Mouse (Mus musculus): Measurements from ENCODE around the gene Hist1h3g.

Gene Hist1h3g

DNA sequence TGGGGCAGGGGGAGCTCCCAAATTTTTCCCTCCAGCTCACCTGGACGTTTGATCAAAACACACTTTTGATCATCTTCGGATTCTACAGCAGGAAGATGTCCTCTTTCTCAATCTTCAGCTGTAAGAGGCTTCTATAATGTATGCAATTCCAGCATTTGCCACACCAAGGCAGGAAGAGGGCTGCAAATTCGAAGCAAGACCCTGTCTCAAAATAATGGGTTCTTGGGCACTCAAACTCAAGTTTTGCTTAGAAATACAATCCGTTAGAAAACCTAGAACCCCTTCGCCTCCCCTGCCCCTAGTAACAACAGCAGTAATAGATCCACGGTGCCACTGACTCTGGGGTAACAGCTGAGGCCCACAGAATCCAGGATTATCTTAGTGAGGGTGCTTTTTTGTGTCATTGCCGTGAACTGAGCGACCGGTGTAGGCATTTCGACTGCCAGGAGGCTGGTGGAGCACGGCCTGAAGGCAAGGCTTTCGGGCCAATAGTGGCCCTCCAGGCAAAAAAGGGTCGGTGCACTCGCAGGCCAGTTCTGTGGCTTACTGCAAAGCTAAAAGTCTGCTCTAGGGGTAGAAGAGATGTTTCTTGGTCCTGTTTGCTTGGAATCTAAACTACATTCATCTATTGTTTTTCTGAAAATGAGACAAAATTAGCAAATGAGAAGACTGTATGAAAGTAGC is 29.4 kb upstream of the Hist1h3g start:
- TF ChIP-seq GATA4 (IDR thresholded peaks at IDR 0.05; ENCODE audit: insufficient replicate concordance, low read length), result no peak

DNA sequence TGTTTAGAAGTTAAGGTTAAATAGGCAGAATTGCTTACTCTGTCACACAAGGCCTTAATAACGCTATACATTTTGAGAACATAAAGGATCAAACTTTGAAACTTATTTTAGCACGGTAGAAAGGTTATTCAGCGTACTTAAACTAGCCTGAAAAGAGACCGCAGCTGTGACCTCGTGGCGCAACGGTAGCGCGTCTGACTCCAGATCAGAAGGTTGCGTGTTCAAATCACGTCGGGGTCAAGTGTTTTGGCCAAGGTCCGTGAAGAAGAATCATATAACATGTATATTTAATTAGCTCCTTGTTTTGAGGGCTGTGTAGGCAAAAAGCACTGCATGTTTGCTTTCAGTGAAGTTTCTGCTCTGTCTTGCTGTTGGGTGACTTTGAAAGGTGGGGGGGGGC is 28.9 kb upstream of the Hist1h3g start:
- TF ChIP-seq GATA4 (IDR thresholded peaks at IDR 0.05; ENCODE audit: insufficient replicate concordance, low read length), result no peak

DNA sequence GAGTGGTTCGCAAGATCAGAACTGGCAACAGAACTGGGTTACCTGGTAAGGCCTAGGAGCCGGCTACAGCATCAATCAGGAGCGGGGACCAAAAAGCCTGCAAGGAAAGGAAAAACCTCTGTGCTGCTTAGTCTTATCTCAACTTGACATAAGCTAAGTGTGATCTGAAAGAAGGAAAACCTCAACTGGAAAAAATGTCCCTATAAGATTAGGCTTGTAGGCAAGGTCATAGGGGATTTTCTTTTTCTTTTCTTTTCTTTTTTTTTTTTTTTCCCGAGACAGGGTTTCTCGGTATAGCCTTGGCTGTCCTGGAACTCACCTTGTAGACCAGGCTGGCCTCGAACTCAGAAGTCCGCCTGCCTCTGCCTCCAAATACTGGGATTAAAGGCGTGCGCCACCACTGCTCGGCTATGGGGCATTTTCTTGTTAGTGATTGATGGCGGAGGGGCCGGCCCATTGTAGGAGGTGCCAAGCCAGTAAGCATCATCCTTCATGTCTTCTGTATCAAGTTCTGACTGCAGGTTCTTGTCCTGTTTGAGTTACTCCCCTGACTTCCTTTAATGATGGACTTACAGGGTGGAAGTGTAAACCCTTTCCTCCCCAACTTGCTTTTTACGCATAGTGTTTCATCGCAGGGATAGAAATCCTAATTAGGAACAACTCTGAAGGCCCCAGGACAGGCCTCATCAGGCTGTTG is 28.3 kb upstream of the Hist1h3g start:
- TF ChIP-seq GATA4 (IDR thresholded peaks at IDR 0.05; ENCODE audit: insufficient replicate concordance, low read length), result no peak

GRCm38 (mm10) chr13:23510127-23510526 is 25.1 kb upstream of the Hist1h3g start:
- TF ChIP-seq GATA4 (IDR thresholded peaks at IDR 0.05; ENCODE audit: insufficient replicate concordance, low read length), result no peak

DNA sequence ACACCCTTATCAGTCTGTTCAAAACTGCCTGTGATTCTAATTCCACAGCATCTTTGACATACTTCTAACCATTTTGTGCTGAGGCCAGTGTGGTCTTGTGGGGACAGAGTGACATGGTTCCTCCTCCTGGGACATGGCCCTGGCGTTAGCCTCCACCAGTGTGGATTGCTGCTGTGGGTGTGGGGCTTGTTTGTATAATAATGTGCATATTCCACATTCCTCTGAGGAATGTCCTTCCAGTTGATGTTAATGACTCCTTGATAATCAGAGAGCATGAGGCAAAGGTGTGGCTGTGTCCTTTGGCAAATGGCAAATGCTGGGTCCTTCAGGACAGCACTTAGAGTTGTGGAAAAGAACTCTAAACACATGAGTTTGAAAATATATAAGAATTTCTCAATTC is 21.7 kb upstream of the Hist1h3g start:
- no peak for TF ChIP-seq GATA4 (IDR thresholded peaks at IDR 0.05; ENCODE audit: insufficient replicate concordance, low read length)

GRCm38 (mm10) chr13:23515281-23515680 is 19.9 kb upstream of the Hist1h3g start:
- no peak for TF ChIP-seq GATA4 (IDR thresholded peaks at IDR 0.05; ENCODE audit: insufficient replicate concordance, low read length)

DNA sequence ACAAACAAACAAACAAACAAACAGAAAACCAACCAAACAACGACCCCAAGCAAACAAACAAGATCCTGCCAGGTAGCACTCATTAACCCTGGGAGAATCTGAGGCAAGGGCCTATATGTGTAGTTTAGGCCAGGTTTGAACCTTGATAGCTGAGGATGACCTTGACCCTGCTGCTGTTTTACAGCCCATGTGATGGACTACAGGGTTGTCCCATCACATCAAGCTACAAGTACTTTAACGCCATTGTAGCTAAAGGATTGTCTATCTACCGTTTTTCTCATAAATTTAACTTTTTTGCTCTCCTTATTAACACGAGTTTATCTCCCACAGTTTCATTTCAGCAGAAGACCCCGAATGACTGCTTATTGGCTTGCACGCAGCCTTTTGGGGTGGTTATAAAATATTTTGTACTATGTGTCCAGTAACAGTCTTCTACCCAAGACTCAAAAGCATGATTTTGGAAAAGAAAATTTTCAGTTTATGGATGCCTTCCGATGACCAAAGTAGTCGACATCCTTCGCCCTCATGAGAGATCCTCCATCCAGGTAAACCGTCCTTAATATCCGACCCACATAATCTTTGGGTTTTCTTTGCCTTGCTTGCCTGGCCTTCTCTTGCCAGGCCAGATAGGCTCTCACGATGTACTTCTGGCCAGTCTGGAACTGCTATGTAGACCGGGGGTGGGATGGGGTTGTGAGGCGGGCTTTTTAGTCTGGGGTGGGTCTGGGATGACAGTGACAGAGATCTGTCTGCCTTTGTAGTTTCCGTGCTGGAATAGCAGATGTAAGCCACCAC is 19.2 kb upstream of the Hist1h3g start:
- TF ChIP-seq GATA4 (IDR thresholded peaks at IDR 0.05; ENCODE audit: insufficient replicate concordance, low read length), result no peak

DNA sequence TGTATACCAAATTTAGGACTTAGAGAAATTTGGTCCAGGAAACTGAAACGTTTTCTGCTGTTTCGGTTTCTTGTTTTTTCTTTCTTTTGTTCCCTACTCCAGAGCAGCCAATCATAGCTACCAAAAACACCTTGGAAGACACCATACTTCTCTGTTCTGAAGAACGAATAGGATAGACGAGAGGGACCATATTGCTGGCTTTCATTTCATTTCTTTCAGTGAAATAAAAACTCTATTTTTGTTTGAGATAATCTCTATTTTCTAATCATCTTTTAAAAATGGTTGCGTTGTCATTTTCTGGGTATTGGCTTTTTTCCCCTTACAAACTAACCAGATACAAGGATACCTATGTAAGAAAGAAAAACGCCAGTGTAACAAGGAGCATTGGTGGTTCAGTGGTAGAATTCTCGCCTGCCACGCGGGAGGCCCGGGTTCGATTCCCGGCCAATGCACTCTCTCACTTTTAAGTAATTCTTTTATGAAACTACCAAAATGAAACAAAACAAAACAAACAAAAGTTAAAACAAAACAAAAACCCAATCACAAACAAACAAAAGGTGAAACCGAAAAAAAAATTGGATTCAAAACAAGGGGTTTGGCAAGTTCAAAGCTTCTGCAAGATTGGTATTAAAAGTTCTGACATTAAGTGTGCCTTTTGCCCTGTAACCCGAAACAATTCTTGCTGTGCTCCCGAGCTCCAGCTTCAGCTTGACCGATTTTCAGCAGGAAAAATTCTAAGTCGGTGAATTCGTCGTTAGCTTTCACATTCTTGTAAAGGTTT is 18.2 kb upstream of the Hist1h3g start:
- no peak for TF ChIP-seq GATA4 (IDR thresholded peaks at IDR 0.05; ENCODE audit: insufficient replicate concordance, low read length)

DNA sequence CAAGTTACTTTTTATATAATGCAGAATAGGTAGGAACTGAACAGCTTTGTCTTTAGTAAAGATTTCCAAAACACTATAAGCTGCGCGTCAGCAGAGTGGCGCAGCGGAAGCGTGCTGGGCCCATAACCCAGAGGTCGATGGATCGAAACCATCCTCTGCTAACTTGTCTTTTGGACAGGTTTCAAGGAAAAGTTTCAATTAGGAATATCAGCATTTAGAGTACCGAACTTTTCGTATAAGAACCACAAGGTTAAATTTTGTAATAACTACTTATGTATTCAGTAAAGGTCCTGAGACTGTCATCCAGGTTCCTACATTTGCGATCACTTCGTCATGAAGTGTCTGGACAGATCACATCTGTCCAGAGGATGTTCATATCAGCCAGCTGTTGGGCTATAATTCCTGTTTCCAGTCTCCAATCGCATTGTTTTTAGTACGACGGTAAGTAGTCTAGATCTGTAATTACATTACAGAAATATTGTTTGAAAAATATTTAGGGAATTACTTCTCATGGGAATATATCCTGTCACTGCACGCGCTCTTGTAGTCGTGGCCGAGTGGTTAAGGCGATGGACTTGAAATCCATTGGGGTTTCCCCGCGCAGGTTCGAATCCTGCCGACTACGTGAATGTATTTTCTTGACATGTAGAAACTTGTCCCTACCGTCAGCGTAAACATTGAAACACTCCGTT is 17.5 kb upstream of the Hist1h3g start:
- TF ChIP-seq GATA4 (IDR thresholded peaks at IDR 0.05; ENCODE audit: insufficient replicate concordance, low read length), result no peak

GRCm38 (mm10) chr13:23518295-23518603 is 17.0 kb upstream of the Hist1h3g start:
- TF ChIP-seq GATA4 (IDR thresholded peaks at IDR 0.05; ENCODE audit: insufficient replicate concordance, low read length), result no peak

DNA sequence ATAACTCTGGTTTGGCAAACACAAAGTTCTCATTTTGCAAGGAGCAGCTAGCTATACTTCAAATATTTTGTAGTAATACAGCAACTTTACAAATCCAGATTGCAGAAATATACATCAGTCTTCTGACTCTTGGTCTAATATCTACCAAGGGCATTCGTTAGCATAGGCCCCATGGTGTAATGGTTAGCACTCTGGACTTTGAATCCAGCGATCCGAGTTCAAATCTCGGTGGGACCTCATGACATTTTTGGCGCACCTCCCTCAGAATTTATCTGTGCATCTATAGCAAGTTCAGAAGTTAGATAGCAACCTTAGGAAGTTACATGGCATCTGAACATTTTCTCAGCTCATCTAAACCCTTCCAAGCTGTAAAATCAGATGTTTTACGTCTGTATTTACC is 16.3 kb upstream of the Hist1h3g start:
- no peak for TF ChIP-seq GATA4 (IDR thresholded peaks at IDR 0.05; ENCODE audit: insufficient replicate concordance, low read length)

- TF ChIP-seq GATA4 (IDR thresholded peaks at IDR 0.05; ENCODE audit: insufficient replicate concordance, low read length), result no peak
Measured at GRCm38 (mm10) chr13:23519416-23519815, 15.8 kb upstream of the Hist1h3g start.

DNA sequence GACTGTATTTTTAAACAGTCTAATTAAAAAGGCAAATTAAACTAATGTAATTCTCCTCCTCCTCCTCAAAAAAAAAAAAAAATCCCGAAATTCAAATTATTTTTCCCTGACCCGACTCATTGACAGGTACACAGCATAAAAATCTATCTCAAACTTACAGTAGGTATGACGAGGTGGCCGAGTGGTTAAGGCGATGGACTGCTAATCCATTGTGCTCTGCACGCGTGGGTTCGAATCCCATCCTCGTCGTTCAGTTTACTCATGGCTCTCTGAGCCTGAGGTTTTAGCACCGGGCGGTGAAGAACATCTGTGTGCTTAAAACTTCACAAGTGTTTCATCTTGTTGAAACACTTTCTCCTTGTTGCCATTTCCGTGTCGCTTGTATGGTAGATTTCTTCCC is 13.5 kb upstream of the Hist1h3g start:
- TF ChIP-seq GATA4 (IDR thresholded peaks at IDR 0.05; ENCODE audit: insufficient replicate concordance, low read length), result no peak

DNA sequence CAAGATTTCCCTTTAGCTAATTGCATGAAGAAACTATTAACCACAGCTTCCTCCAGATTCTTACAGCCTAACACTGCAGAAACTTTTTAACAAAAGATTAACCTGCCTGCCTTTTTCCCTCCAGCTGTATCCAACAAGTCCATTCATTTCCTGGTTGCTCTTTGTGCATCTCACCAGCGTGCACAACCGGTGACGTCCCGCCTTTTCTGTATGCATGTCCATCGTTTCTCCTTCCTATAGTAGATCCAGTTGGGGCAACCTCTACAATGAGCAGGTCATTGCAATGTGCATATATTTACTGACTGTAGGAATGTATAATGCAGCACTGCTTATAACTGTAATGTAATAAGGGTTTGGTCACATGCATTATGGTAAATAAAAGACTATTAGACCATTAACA is 11.2 kb upstream of the Hist1h3g start:
- TF ChIP-seq GATA4 (IDR thresholded peaks at IDR 0.05; ENCODE audit: insufficient replicate concordance, low read length), result no peak

DNA sequence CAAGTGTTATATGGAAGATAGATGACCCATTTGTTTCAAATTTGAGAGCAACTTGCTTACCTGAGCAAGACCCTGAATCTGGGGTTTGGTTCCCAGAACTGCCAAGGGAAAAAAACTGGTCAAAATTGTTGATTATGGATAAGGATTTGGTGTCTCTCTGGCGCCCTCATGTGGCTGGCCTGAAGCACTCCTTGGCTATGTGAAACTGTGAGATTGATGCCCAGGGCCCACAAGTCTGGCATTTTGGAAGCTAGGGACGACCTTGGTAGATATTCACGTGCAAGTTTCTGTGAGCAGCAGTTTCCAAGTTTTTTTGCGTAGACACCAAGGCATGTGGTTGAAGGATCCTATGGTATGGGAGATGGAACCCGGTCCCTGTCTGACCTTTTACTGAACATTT is 10.6 kb upstream of the Hist1h3g start:
- no peak for TF ChIP-seq GATA4 (IDR thresholded peaks at IDR 0.05; ENCODE audit: insufficient replicate concordance, low read length)

All from liver, adult (tissue).